Mouse (Mus musculus) midbrain, embryonic 14.5 days (tissue): ENCODE results near the gene Usp33. TPM values are rescaled to one million over a fixed set of nuclear protein-coding genes. Genes with fewer than 3 reads are reported as not detected.

ENCODE experiments used
- ATAC-seq: fragments of 200-750 bp; cut with Nextera tagmentation; 2 replicates; pipeline ENCODE4 v1.8.0; 2017; ENCODE audit warnings: moderate number of reproducible peaks, moderate library complexity; ENCODE audit not compliant: low FRiP score, low TSS enrichment
- DNase-seq: peaks from one replicate; pipeline ENCODE4 v3.0.0-alpha.2; 2015
- H3K27ac ChIP-seq: fragments of 300-500 bp; sonication (generic); replicated peaks from 2 replicates; pipeline ENCODE4 v1.5.1; 2014; ENCODE audit warnings: mild to moderate bottlenecking, low read depth, low read length, moderate library complexity
- H3K27me3 ChIP-seq: fragments of 300-500 bp; sonication (generic); 2 replicates; pipeline ENCODE4 v1.6.1; 2014; ENCODE audit warnings: low read length, control low read depth, mixed read lengths; ENCODE audit not compliant: control insufficient read depth, insufficient read depth
- H3K36me3 ChIP-seq: fragments of 300-500 bp; sonication (generic); 2 replicates; pipeline ENCODE4 v1.6.1; 2014; ENCODE audit warnings: low read length, control low read depth; ENCODE audit not compliant: control insufficient read depth, insufficient read depth
- H3K4me1 ChIP-seq: fragments of 300-500 bp; sonication (generic); 2 replicates; pipeline ENCODE4 v1.6.1; 2014; ENCODE audit warnings: mild to moderate bottlenecking, antibody characterized with exemption, low read length, control low read depth; ENCODE audit not compliant: control insufficient read depth, insufficient read depth
- H3K4me2 ChIP-seq: fragments of 300-500 bp; sonication (generic); 2 replicates; pipeline ENCODE4 v1.6.1; 2014; ENCODE audit warnings: mild to moderate bottlenecking, low read length, moderate library complexity
- H3K4me3 ChIP-seq: fragments of 300-500 bp; sonication (generic); replicated peaks from 2 replicates; pipeline ENCODE4 v1.5.1; 2014; ENCODE audit warnings: low read depth, low read length
- H3K9ac ChIP-seq: fragments of 300-500 bp; sonication (generic); replicated peaks from 2 replicates; pipeline ENCODE4 v1.6.1; 2014; ENCODE audit warnings: mild to moderate bottlenecking, low read length, moderate library complexity
- H3K9me3 ChIP-seq: fragments of 300-500 bp; sonication (generic); 2 replicates; pipeline ENCODE4 v1.6.1; 2016; ENCODE audit warnings: low read length, control low read depth, mixed read lengths; ENCODE audit not compliant: control insufficient read depth
- WGBS: fragments of 180-500 bp; shearing (Covaris S2); extraction: QIAGEN DNeasy Blood & Tissue Kit; methylation state at CpG from one replicate; pipeline ENCODE4 v1.1.7; 2014; 5-methylcytosine and 5-hydroxymethylcytosine counted together
- polyA plus RNA-seq: library from polyadenylated mRNA; unstranded; fragments of >200 nt; fragmentation: Nextera tagmentation; extraction: Ambion mirVana; gene quantifications from 2 replicates; pipeline ENCODE4 v1.2.1, GENCODE M21; 2014

Usp33 gene
- polyA plus RNA-seq, 1 experiment from 2014 or later, result 117 TPM

DNA sequence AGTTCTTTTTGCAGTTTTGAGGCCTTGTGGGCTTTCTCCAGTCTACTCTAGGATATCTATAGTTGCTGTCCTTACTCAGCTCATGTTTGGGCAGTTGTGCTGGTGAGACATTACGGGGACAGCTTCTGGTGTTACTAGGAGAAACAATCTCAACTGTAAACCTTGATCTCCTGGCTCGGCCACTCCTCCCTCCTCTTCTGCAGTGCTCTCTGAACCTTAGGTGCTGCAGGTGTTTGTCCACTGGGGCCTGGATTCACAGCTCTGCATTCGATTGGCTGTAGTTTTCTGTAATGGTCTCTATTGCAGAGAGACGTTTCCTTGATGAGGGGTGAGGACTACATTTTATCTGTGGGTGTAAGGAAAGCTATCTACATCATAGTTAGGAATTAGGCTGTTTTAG lies 6.0 kb downstream of the Usp33 start:
- no peaks in the 10 kb centered on the region for H3K9me3 ChIP-seq
- DNase-seq (no peak), ATAC-seq (no peak)
- no peak overlapping the region for H3K27ac ChIP-seq
- H3K4me3 ChIP-seq, result no peak overlapping the region
- 89% methylated on average over 4 of the region's 4 CpGs for WGBS
- H3K27me3 ChIP-seq, result no peaks in the 10 kb centered on the region
- H3K36me3 ChIP-seq, result no peaks in the 10 kb centered on the region
- peaks cover 18% of the 10 kb centered on the region for H3K4me1 ChIP-seq
- H3K9ac ChIP-seq, result no peak overlapping the region; the same call in 1 of the 2 replicates
- H3K4me2 ChIP-seq, result no peak overlapping the region

DNA sequence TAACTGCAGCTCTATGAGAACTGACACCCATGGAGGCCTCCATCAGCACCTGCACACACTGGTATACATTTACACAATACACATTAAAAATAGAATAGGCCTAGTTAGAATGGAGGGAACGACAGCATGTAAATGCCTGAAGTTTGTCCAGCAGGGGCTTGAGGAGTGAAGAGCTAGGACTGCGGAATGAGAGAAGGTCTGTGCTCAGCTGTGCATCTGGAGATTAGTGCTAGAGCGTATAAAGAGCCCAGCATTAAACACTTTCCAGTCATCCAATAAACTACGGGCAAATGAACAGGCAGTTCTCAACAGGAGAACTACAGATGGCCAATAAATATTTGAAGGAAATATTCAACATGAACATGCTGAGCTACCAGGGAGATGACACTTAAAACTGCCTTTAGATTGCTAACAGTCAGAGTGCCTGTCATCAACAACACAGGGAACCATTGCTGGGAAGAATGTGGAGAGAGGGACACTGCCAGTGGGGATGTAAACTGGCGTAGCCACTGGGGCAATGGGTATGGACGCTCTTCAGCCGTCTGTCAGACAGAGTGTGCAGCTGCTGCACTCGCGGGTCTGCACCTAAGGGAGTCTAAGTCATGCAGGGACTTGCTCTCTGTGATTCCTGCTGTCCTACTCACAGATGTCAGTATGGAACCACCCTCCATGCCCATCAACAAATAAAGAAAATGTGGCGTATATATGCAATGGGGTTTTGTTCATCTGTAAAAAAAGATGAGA lies 7.3 kb downstream of the Usp33 start:
- H3K4me2 ChIP-seq, result no peak overlapping the region
- H3K9me3 ChIP-seq, result no peaks in the 10 kb centered on the region
- no peak overlapping the region for H3K9ac ChIP-seq
- ATAC-seq, result no peak
- H3K4me1 ChIP-seq, result peaks cover 11% of the 10 kb centered on the region; the same call in 1 of the 2 replicates
- no peak overlapping the region for H3K4me3 ChIP-seq
- 59% methylated on average over 10 of the region's 10 CpGs for WGBS
- H3K36me3 ChIP-seq, result peaks cover 2% of the 10 kb centered on the region; the same call in 1 of the 2 replicates
- no peak for DNase-seq
- H3K27me3 ChIP-seq, result no peaks in the 10 kb centered on the region
- H3K27ac ChIP-seq, result no peak overlapping the region

DNA sequence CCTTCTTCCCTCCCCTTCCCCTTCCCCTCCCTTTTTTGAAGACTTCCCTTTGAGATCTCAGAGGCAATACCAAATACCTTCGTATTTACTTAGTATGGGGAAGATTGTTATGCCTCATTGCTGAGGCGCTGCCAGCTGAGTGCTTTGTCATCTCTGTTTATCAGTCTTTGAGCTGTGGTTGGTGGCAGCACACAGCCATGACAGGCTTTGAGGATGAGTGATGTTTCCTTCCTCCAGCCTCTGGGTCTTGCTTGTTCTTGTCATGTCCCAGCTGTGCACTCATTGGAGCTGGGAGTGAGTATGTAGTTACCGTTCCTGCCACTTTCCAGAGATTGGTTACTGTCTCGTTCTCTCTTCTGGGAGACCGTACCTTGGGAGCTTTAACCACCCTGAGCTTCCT lies 9.1 kb downstream of the Usp33 start:
- no peak for ATAC-seq
- 82% methylated on average over 5 of the region's 5 CpGs for WGBS
- no peak for DNase-seq

DNA sequence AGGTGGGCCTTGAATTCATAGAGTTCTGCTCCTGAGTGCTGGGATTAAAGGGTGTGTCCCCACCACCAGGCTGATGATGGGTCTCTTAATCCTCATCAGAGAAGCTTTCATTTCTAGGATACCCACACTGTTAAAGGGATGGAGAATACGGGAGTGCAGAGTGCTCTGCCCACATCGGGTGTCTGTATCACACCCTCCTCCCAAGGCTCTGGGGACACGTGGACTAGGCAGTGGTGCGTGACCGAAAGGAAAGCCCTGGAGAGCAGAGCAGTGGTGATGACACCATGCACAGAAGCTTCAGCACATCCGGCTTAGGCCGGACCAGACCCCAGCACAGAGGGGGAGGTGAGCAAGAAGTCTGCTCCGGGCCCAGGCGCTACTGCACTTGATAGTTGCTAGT lies 10.5 kb downstream of the Usp33 start:
- ATAC-seq (no peak), DNase-seq (no peak)
- no peak overlapping the region for H3K4me3 ChIP-seq
- no peak overlapping the region for H3K27ac ChIP-seq
- peaks cover 24% of the 10 kb centered on the region for H3K36me3 ChIP-seq
- H3K9me3 ChIP-seq, result no peaks in the 10 kb centered on the region
- H3K9ac ChIP-seq, result no peak overlapping the region
- peaks cover 7% of the 10 kb centered on the region; the same call in 1 of the 2 replicates for H3K4me1 ChIP-seq
- no peaks in the 10 kb centered on the region for H3K27me3 ChIP-seq
- H3K4me2 ChIP-seq, result no peak overlapping the region
- 76% methylated on average over 9 of the region's 9 CpGs for WGBS

More for the DNA sequence above, 9.1 kb downstream of the Usp33 start:
- Histone ChIP-seq H3K4me3 (no peak overlapping the region), H3K9ac (no peak overlapping the region), H3K27me3 (no peaks in the 10 kb centered on the region), H3K36me3 (peaks cover 11% of the 10 kb centered on the region), H3K9me3 (no peaks in the 10 kb centered on the region), H3K4me2 (no peak overlapping the region), H3K27ac (no peak overlapping the region), H3K4me1 (peaks cover 7% of the 10 kb centered on the region; the same call in 1 of the 2 replicates)

DNA sequence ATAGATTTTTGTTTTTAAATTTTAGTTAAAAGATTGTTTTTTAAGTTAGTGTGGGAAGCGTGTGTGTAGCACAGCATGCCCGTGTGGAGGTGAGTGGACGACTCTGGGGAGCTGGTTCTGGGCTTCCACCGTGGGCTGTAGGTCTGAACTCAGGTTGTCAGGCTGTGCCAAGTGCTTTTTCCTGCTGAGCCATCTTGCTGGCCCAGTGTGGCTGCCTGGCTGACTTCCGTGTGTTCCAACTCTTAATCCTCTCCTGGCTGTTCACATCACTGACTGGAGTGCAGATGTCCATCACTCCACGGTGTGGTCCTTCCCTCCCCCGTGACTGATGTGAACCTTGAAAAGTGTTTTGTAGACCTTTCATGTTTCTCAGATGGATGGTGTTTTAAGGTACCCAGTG lies 12.9 kb downstream of the Usp33 start:
- no peak for ATAC-seq
- Histone ChIP-seq H3K4me3 (no peak overlapping the region), H3K27ac (no peak overlapping the region), H3K27me3 (no peaks in the 10 kb centered on the region), H3K9me3 (no peaks in the 10 kb centered on the region), H3K4me1 (no peaks in the 10 kb centered on the region), H3K36me3 (peaks cover 48% of the 10 kb centered on the region), H3K9ac (no peak overlapping the region), H3K4me2 (no peak overlapping the region)
- no peak for DNase-seq
- 83% methylated on average over 7 of the region's 7 CpGs for WGBS

DNA sequence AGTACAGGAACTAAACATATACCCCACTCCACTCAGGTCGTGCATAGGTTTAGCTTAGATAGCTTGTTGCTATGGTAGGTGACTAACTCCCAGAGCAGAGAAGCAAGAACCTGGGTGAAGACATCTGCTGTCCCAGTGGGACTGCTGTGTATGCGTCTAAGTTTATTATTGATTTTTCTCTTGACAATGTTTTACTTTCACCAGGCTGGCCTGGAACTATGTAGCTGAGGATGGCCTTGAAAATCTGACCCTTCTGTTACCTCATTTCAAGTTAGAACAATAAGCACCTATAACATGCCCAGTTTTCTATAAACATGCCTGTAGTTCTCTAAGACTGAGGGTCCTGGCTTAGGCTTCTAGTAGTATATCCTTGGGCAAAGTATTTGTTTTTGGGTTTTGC lies 17.9 kb downstream of the Usp33 start:
- H3K36me3 ChIP-seq, result peaks cover 86% of the 10 kb centered on the region
- H3K9me3 ChIP-seq, result no peaks in the 10 kb centered on the region
- no peak for DNase-seq
- H3K9ac ChIP-seq, result no peak overlapping the region
- H3K4me3 ChIP-seq, result no peak overlapping the region
- WGBS, result 89% methylated on average over 2 of the region's 2 CpGs
- no peak overlapping the region for H3K4me2 ChIP-seq
- no peak overlapping the region for H3K27ac ChIP-seq
- ATAC-seq, result no peak
- no peaks in the 10 kb centered on the region for H3K27me3 ChIP-seq
- H3K4me1 ChIP-seq, result no peaks in the 10 kb centered on the region

DNA sequence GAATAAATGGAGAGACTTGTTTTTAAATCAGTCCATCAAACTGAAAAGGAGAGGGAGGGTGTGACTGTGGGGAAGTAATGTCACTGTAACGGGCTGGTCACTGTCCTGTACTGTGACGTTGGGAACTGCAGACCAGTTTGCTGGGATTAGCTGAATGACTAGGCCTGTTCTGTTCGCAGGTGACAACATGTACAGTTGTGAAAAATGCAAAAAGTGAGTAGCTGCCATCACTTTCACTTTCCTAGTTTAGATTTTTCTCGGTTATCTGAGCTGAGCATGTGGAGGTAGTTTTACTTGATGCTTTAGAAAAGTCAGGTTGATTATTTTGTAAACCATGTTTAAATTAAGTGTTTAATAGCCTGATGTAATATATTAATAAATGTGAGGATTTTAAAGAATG lies 29.8 kb downstream of the Usp33 start:
- Histone ChIP-seq H3K27me3 (no peaks in the 10 kb centered on the region), H3K36me3 (peaks cover 90% of the 10 kb centered on the region), H3K4me3 (no peak overlapping the region), H3K9me3 (no peaks in the 10 kb centered on the region), H3K4me1 (no peaks in the 10 kb centered on the region), H3K27ac (no peak overlapping the region), H3K9ac (no peak overlapping the region), H3K4me2 (no peak overlapping the region)
- WGBS, result 94% methylated on average over 4 of the region's 4 CpGs
- ATAC-seq (no peak), DNase-seq (no peak)

DNA sequence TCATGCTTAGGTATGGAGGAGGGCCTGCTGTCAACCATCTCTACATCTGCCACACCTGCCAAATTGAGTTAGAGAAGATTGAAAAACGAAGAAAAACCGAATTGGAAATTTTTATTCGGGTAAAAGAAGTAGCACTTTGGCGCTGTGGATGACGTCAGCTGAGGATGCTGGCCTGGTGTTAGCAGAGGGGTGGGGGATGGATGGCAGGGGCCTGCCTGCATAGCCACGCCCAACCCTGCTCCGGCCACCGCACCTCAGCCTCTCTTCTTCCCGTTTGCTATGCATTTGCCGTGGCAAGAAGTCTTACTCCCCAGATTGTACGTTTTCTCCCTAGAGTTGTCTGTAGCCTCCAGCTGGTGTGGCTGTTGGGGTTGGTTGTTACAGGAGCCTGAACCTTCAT lies 37.8 kb downstream of the Usp33 start:
- DNase-seq (no peak), ATAC-seq (no peak)
- no peak overlapping the region for H3K27ac ChIP-seq
- no peak overlapping the region for H3K4me2 ChIP-seq
- no peak overlapping the region for H3K9ac ChIP-seq
- H3K27me3 ChIP-seq, result no peaks in the 10 kb centered on the region
- 74% methylated on average over 11 of the region's 11 CpGs for WGBS
- peaks cover 76% of the 10 kb centered on the region for H3K36me3 ChIP-seq
- H3K4me3 ChIP-seq, result no peak overlapping the region
- no peaks in the 10 kb centered on the region for H3K4me1 ChIP-seq
- H3K9me3 ChIP-seq, result no peaks in the 10 kb centered on the region
